Mouse (Mus musculus) lung, embryonic 15.5 days (tissue): ENCODE results near the gene Ktn1. TPM values are rescaled to one million over a fixed set of nuclear protein-coding genes. Genes with fewer than 3 reads are reported as not detected.
A peak's percentile ranks its signal among the peaks of the same experiment; 100 is the strongest.

ENCODE experiments used
- ATAC-seq: fragments of 200-750 bp; cut with Nextera tagmentation; 2 replicates; pipeline ENCODE4 v1.8.0; 2017; ENCODE audit warnings: moderate number of reproducible peaks, borderline replicate concordance; ENCODE audit not compliant: low FRiP score, low TSS enrichment; ENCODE audit errors: extremely low read depth
- H3K27ac ChIP-seq: fragments of 300-500 bp; sonication (generic); 2 replicates; pipeline ENCODE4 v1.5.1; 2015; ENCODE audit warnings: moderate library complexity, mild to moderate bottlenecking, inconsistent platforms
- H3K27me3 ChIP-seq: fragments of 300-500 bp; sonication (generic); 2 replicates; pipeline ENCODE4 v1.6.1; 2015; ENCODE audit warnings: inconsistent platforms
- H3K36me3 ChIP-seq: fragments of 300-500 bp; sonication (generic); 2 replicates; pipeline ENCODE4 v1.6.1; 2015; ENCODE audit warnings: inconsistent platforms
- H3K4me1 ChIP-seq: fragments of 300-500 bp; sonication (generic); 2 replicates; pipeline ENCODE4 v1.6.1; 2015; ENCODE audit warnings: inconsistent platforms
- H3K4me2 ChIP-seq: fragments of 300-500 bp; sonication (generic); 2 replicates; pipeline ENCODE4 v1.6.1; 2015; ENCODE audit warnings: inconsistent platforms, mild to moderate bottlenecking, moderate library complexity
- H3K4me3 ChIP-seq: fragments of 300-500 bp; sonication (generic); 2 replicates; pipeline ENCODE4 v1.5.1; 2015; ENCODE audit warnings: mild to moderate bottlenecking, inconsistent platforms
- H3K9ac ChIP-seq: fragments of 300-500 bp; sonication (generic); 2 replicates; pipeline ENCODE4 v1.6.1; 2015; ENCODE audit warnings: inconsistent platforms
- H3K9me3 ChIP-seq: fragments of 300-500 bp; sonication (generic); 2 replicates; pipeline ENCODE4 v1.6.1; 2016; ENCODE audit warnings: inconsistent platforms
- WGBS: fragments of 180-500 bp; shearing (Covaris S2); methylation state at CpG from one replicate; pipeline ENCODE4 v1.1.7; 2015; 5-methylcytosine and 5-hydroxymethylcytosine counted together
- polyA plus RNA-seq: library from polyadenylated mRNA; unstranded; fragments of >200 nt; fragmentation: Nextera tagmentation; extraction: Ambion mirVana; gene quantifications from 2 replicates; pipeline ENCODE4 v1.2.1, GENCODE M21; 2015

Ktn1 gene
- polyA plus RNA-seq, 1 experiment from 2014 or later: 54.3 TPM

- WGBS: 28% methylated on average over 5 of the region's 5 CpGs
- no peak overlapping the region for H3K27ac ChIP-seq
- peaks cover 17% of the 10 kb centered on the region for H3K4me1 ChIP-seq
- H3K4me2 ChIP-seq: no peak overlapping the region
- ATAC-seq: no peak
- no peaks in the 10 kb centered on the region for H3K27me3 ChIP-seq
- H3K9ac ChIP-seq: no peak overlapping the region
- no peaks in the 10 kb centered on the region for H3K9me3 ChIP-seq
- no peak overlapping the region for H3K4me3 ChIP-seq
- H3K36me3 ChIP-seq: no peaks in the 10 kb centered on the region
Measured at GRCm38 (mm10) chr14:47646246-47646645, 2.0 kb upstream of the Ktn1 start.

DNA sequence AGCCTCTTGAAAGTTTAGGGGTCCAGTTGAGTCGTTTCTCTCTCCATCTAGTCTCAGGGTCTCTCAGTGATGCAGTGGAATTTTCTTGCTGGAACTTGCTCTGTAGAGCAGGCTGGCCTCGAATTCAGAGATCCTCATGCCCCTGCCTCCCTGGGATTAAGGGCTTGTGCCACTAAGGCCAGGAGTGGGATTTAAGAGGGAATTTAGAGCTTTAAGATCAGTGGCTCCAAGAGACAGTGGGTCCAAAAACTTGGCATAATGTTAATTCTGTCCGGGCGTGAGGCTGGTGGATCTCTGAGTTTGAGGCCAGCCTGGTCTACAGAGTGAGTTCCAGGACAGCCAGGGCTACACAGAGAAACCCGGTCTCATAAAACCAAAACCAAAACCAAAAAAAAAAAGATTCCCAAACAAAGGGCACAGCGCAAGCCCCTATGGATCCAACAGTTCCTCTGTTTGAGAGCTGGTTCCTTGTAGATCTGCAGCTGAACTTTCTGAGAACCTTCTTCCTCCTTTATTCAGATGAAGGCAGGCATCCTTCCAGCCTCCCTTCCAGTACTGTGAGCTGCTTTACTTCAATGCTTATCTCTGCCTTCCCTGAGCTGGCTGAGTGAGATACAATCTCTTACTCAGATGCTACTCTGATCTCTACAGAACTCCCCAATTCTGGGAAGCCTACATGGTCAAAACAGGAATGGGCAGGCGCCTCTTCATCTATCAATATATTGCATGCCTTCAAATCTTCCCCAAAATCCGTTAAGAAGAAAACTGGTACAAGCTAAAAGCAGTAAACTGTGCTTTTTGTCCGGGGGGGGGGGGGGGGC, 1.3 kb upstream of the Ktn1 start:
- WGBS: 69% methylated on average over 9 of the region's 9 CpGs

DNA sequence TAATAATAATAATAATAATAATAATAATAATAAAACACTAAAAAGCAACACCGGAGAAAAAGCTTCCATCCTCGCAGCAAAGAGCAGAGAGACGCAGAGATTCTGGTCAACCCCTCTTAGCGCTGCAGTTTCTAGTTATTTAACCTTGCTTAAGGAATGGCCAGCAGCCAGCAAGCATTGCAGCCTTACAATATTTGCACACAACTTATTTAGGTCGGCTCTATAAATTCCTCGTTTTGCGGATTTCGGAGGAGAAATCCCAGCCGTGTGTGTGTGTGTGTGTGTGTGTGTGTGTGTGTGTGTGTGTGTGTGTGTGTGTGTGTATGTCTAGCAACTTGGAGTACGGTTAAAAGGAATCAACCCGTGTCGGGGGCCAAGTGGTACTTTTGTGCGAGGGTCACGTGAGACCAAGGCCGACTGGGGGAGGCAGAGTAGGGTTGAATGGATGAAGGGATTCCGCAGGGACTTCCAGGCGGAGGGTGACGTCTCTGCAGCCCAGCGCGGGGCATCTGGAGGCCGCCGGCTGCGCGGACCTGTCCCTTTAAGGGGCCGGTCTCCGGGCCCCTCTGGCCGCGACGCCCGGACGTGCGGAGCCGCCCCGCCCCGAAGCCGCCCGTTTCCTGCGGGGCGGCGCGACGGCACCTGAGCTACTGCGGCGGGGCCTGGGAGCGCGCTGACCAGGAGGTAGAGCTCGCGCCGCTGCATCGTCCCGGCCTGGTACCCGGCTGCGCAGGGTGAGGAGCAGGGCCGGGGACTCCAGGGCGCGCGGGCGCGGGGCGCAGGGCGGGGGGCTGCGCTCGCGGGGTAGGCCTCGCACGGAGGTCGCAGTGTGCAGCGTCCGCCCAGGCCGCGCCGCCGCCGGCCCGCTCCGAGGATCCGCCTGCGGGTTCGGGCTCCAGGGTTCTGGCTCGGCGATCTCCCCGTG, 720 bp downstream of the Ktn1 start:
- under 1% methylated on average over 80 of the region's 82 CpGs for WGBS
- ATAC-seq: peak; percentile 95
- Histone ChIP-seq H3K4me3 (peak overlapping the region; percentile 100), H3K4me2 (peak overlapping the region; percentile 76), H3K36me3 (no peaks in the 10 kb centered on the region), H3K27me3 (no peaks in the 10 kb centered on the region), H3K4me1 (peaks cover 17% of the 10 kb centered on the region), H3K9ac (peak overlapping the region; percentile 95), H3K9me3 (no peaks in the 10 kb centered on the region), H3K27ac (peak overlapping the region; percentile 99)

More for the DNA sequence above, 1.3 kb upstream of the Ktn1 start:
- Histone ChIP-seq H3K27me3 (no peaks in the 10 kb centered on the region), H3K36me3 (no peaks in the 10 kb centered on the region), H3K4me3 (no peak overlapping the region), H3K27ac (no peak overlapping the region), H3K4me1 (peaks cover 17% of the 10 kb centered on the region), H3K4me2 (no peak overlapping the region), H3K9ac (no peak overlapping the region), H3K9me3 (no peaks in the 10 kb centered on the region)
- no peak for ATAC-seq

DNA sequence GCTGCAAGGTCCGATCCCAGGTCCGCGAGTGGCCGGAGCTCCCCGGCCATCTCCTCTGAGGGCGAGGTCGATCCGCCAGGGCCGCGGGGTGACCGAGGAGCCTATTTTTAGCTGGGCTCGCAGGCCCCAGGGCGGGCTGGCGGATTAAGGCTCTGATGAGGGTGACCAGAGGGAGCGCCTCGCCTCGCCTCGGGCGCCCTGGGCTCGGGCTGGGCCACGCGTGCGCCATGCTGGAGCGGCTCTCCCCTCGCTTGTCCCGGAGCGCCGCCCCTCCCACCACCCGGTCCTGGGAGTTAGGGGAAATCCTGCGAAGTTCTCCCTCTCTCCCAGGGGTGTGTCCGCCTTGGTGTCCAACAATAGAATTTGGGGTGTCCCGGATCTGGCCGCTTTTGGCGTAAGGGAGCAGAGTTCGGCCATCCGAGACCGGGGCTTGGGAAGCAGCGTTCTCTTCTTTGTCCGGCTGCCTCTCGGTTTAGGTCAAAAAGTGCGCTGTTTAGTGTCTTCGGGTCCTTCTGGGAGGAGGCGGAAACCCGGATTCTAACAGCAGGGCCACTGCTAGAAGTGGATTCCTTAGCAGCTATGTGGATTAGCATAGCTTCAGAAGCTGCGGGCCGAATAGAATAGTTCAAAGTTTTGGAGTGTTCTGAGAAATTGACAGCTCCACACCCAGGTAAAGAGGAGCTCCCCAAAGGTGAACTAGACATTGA, 1.5 kb downstream of the Ktn1 start:
- peak; percentile 87 for ATAC-seq
- Histone ChIP-seq H3K4me1 (peaks cover 17% of the 10 kb centered on the region), H3K4me2 (peak overlapping the region; percentile 76), H3K9ac (peak overlapping the region; percentile 95), H3K4me3 (peak overlapping the region; percentile 100), H3K27ac (peak overlapping the region; percentile 99), H3K9me3 (no peaks in the 10 kb centered on the region), H3K27me3 (no peaks in the 10 kb centered on the region), H3K36me3 (no peaks in the 10 kb centered on the region)
- WGBS: under 1% methylated on average over 46 of the region's 46 CpGs

GRCm38 (mm10) chr14:47650338-47650720, 2.1 kb downstream of the Ktn1 start:
- Histone ChIP-seq H3K4me2 (peak overlapping the region; percentile 76), H3K36me3 (no peaks in the 10 kb centered on the region), H3K4me3 (peak overlapping the region; percentile 100), H3K9ac (peak overlapping the region; percentile 95), H3K4me1 (peaks cover 17% of the 10 kb centered on the region), H3K9me3 (no peaks in the 10 kb centered on the region), H3K27ac (peak overlapping the region; percentile 99; the same call in 1 of the 2 replicates), H3K27me3 (no peaks in the 10 kb centered on the region)
- ATAC-seq: no peak
- WGBS: 23% methylated on average over 6 of the region's 6 CpGs

- Histone ChIP-seq H3K36me3 (no peaks in the 10 kb centered on the region), H3K9ac (no peak overlapping the region), H3K9me3 (no peaks in the 10 kb centered on the region), H3K4me2 (no peak overlapping the region), H3K27ac (no peak overlapping the region), H3K27me3 (no peaks in the 10 kb centered on the region), H3K4me1 (peaks cover 13% of the 10 kb centered on the region), H3K4me3 (no peak overlapping the region)
- ATAC-seq: no peak
- WGBS: 84% methylated on average over 4 of the region's 4 CpGs
Measured at GRCm38 (mm10) chr14:47651272-47651671, 3.0 kb downstream of the Ktn1 start.

- Histone ChIP-seq H3K4me1 (peaks cover 6% of the 10 kb centered on the region), H3K36me3 (no peaks in the 10 kb centered on the region), H3K27me3 (no peaks in the 10 kb centered on the region), H3K4me2 (no peak overlapping the region), H3K9ac (no peak overlapping the region), H3K9me3 (no peaks in the 10 kb centered on the region), H3K4me3 (no peak overlapping the region), H3K27ac (no peak overlapping the region)
- WGBS: 79% methylated on average over 2 of the region's 2 CpGs
- no peak for ATAC-seq
Measured at GRCm38 (mm10) chr14:47655444-47655843, 7.2 kb downstream of the Ktn1 start.

DNA sequence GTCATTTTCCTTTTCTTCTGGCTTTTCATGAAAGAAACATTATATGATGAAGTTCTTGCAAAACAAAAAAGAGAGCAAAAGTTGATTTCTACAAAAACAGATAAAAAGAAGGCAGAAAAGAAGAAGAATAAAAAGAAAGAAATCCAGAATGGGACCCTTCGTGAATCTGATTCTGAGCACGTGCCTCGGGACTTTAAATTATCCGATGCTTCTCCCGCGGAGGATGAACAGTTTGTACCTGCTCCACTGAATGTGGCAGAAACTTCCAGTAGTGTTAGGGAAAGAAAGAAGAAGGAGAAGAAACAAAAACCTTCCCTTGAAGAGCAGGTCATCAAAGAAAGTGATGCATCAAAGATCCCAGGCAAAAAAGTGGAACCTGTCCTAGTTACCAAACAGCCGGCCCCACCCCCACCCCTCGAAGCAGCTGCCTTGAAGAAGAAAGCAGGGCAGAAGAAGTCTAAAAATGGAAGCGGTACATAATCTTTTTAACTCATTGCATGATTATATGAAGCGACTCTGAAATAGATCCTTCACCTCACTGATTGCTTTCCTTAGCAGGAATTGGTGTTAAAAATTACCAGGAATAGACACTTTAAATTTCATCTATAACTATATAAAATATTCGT, 15.7 kb downstream of the Ktn1 start:
- Histone ChIP-seq H3K4me3 (no peak overlapping the region), H3K9me3 (no peaks in the 10 kb centered on the region), H3K4me1 (no peaks in the 10 kb centered on the region), H3K27me3 (no peaks in the 10 kb centered on the region), H3K27ac (no peak overlapping the region), H3K36me3 (peaks cover 17% of the 10 kb centered on the region), H3K4me2 (no peak overlapping the region), H3K9ac (no peak overlapping the region)
- no peak for ATAC-seq
- 77% methylated on average over 11 of the region's 11 CpGs for WGBS

DNA sequence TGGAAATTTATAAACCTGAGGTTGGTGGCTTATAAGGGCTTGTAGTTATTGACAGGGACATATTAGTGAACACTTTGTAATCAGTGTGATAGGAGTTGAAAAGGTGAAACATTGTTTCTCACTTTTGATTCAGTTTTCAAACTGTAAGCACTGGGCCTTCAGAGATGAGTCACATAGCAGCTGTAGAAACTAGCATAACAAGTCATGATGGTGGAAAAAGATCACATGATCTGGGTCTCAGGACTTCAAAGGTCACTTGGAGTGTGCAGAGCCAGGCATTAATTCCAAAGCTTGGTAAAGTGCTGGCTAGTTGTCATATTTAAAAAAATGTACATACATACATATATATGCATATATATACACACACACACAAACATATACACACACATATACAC, 16.2 kb downstream of the Ktn1 start:
- Histone ChIP-seq H3K9me3 (no peaks in the 10 kb centered on the region), H3K27me3 (no peaks in the 10 kb centered on the region), H3K4me1 (no peaks in the 10 kb centered on the region), H3K27ac (no peak overlapping the region), H3K36me3 (peaks cover 20% of the 10 kb centered on the region), H3K9ac (no peak overlapping the region), H3K4me2 (no peak overlapping the region), H3K4me3 (no peak overlapping the region)
- no peak for ATAC-seq

DNA sequence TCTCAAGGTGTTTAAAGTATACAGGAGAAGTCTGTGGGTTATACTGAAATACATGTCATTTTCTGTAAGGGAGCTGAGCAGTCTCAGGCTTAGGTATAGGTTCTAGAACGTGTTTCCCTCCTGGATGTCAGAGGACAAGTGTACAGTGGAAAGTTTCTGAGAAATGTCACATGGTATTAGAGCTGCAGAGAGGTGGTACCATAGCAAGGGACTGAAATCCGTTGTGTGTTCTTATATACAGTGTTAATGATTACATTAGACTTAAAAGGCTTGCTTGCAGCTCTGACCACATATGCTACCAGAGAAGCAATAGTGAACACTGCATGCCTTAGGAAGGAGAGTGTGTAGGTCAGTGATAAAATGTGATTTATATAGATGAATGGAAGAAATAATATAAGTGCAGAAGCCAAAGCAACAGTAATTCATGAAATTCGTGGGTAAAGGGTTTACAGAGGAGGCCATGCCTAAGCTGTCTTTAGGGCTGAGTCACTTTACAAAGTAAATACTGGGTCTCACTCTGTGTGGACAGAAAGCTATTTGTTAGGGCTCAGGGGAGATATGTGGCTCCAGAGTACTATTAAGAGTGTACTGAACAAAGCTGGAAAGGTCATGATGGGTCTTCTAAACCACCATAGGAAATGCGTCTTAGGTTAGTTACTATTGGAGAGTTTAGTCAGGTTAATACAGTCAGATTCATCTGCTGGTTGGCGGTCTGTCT, 17.0 kb downstream of the Ktn1 start:
- H3K4me1 ChIP-seq: no peaks in the 10 kb centered on the region
- H3K27ac ChIP-seq: no peak overlapping the region
- no peaks in the 10 kb centered on the region for H3K27me3 ChIP-seq
- no peak overlapping the region for H3K4me3 ChIP-seq
- 67% methylated on average over 5 of the region's 5 CpGs for WGBS
- no peaks in the 10 kb centered on the region for H3K9me3 ChIP-seq
- no peak for ATAC-seq
- H3K4me2 ChIP-seq: no peak overlapping the region
- H3K9ac ChIP-seq: no peak overlapping the region
- peaks cover 20% of the 10 kb centered on the region for H3K36me3 ChIP-seq

DNA sequence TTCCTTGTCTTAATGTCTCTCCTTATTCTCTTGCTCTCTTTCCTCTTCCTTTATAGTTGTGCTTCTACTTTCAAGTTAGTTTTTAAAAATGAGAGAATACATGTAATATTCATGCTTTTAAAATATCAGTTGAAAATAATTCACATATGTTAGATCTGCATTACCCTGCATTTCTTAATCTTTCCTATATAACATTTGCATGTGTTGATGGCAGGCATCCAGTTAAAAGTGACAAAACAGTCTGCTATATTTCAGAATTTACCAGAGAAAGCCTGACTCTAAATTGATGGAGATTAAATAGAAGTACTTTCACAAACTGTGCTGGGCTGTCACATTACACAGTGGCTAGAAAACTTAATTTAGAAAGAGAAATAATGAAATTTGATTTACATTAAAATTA, 19.8 kb downstream of the Ktn1 start:
- Histone ChIP-seq H3K9ac (no peak overlapping the region), H3K36me3 (peaks cover 25% of the 10 kb centered on the region; the same call in 1 of the 2 replicates), H3K4me1 (no peaks in the 10 kb centered on the region), H3K4me3 (no peak overlapping the region), H3K9me3 (no peaks in the 10 kb centered on the region), H3K4me2 (no peak overlapping the region), H3K27me3 (no peaks in the 10 kb centered on the region), H3K27ac (no peak overlapping the region)
- no peak for ATAC-seq
